Mouse (Mus musculus): Measurements from ENCODE around the gene Cadm2.

GRCm38 (mm10) chr16:66731212-66731611, 889.5 kb downstream of the Cadm2 start:
- TF ChIP-seq POLR2A (IDR thresholded peaks at IDR 0.05; ENCODE audit: low read depth, low read length): no peak
- no peak for TF ChIP-seq CTCF (IDR thresholded peaks at IDR 0.05; ENCODE audit: extremely low read depth, insufficient read length, insufficient replicate concordance, low read depth, low read length)

All from small intestine, adult 2 months (tissue).